Mouse (Mus musculus) kidney, postnatal 10 days (tissue): Measurements from ENCODE around the gene Frmd7.
A peak's percentile ranks its signal among the peaks of the same experiment; 100 is the strongest.

Experiments
- DNase-seq: peaks from one replicate; pipeline ENCODE4 v3.0.0; 2021; ENCODE audit warnings: mixed read lengths

The Frmd7 gene

GRCm38 (mm10) chrX:50863771-50864170, 78.7 kb downstream of the Frmd7 start:
- no peak for DNase-seq

- peak; percentile 3 for DNase-seq
These were observed 91.9 kb downstream of the Frmd7 start for GRCm38 (mm10) chrX:50850428-50851184.
